Mouse (Mus musculus): ENCODE results near the gene Kbtbd3. TPM values are rescaled to one million over a fixed set of nuclear protein-coding genes. Genes with fewer than 3 reads are reported as not detected.

Gene Kbtbd3
- 1 to 10 TPM; 7.5 to 9.7 (median 9.0) TPM for total RNA-seq (2022)

- peak; percentile 99 for DNase-seq (ENCODE audit: low spot score)
Observed at GRCm38 (mm10) chr9:4309351-4310085, at the start of gene Kbtbd3, which contains the start of gene Aasdhppt. Gene Kbtbd3 (plus strand): TSS chr9:4309833. Gene Aasdhppt (minus strand): TSS chr9:4309471.

DNA sequence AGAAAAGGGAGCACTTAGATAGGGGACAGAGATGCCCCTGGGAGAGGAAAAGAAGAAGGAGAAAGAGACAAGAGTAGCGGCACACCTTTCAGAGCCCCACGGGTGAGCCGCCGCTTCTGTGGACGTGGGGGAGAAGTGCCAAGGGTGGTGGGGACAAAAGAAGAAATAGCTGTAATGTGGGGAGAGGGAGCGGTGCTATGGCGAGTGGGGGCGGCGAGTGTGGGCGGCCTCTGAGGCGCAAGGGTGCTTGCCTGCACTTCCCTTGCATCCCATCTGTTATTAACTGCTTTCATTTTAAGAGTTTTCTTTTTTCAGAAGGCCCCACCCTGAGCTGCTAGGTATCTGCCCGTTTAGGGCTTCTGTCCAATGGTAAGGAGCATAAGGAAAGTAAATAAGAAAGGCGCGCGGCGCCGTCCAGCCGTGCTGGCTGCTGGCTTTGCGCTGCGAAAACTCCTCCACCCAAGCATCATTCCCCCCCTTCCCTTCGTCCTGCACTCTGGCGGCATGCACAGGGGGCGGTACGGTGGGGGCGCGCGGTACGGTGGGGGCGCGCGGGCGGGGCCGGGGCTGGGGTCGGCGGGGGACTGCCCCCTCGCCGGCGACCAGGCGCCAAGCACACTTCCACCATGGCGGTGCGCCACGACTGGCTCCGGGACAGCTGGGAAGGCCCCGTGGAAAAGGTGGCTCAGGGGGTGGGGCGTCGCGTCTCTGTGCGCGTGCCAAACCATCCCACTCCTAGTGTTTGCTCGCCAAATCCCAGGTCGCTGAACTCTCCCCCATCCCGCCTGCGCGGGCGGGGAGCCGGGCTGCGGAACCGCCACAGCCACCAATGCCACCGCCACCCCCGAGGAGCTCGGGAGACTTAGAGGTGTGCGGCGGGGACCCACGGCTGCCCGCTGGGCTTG is 49.5 kb upstream of the Kbtbd3 start:
- DNase-seq (ENCODE audit: low spot score): no peak

DNA sequence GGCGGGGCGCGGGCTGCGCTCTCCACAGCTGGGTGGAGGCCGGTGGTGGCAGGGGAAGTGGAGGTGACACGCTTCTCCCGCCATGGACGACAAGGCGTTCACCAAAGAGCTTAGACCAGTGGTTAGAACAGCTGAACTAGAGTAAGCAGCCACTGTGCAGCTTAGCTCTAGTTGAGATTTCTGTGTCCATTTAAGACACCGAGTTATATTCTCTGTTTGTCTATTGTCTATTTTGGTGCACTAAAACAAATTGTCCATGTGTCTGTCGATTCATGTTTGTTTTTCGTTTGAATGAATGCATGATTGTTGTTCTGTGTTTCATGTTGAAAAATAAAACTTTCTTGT is 48.9 kb upstream of the Kbtbd3 start:
- no peak for DNase-seq (ENCODE audit: low spot score)

GRCm38 (mm10) chr9:4266881-4267280 is 42.8 kb upstream of the Kbtbd3 start:
- DNase-seq (ENCODE audit: low spot score): no peak

GRCm38 (mm10) chr9:4283850-4284249 is 25.8 kb upstream of the Kbtbd3 start:
- DNase-seq (ENCODE audit: low spot score): no peak

- no peak for DNase-seq (ENCODE audit: low spot score)
Observed at GRCm38 (mm10) chr9:4300466-4300865, 9.2 kb upstream of the Kbtbd3 start.

GRCm38 (mm10) chr9:4304867-4305266 is 4.8 kb upstream of the Kbtbd3 start:
- DNase-seq (ENCODE audit: low spot score): no peak

DNA sequence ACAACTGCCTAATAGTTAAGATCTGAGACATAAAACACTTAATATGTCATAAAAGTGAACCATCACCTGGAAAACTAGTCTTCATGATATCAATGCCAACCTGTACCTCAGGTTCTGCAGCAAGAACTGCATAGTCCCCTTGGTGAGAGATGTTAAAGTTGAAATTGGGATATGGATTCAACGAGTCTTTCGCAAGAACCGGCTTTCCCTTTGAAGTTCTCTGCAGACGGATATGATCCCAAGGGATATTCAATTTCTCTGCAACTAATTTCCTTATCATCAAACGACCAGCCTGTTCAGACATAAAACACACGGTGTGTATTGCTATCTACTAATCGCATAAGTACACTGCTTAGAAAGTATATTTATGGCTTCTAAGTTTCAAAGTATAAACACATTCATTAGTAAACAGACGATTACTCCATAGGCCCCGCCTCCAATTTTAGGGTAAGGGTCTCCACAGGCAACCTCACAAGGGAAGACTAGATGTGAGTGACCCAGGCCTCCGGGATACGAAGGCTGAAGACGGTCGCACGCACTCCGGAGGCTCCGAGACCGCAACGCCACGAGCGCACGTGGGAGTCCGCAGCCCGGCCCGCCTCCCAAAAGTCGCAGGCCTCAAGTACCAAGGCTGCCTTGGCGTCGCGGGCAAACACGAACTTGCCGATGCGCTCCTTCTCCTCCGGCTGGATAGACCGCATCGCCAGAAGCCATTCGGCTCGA is 844 bp upstream of the Kbtbd3 start:
- DNase-seq (ENCODE audit: low spot score): no peak

DNA sequence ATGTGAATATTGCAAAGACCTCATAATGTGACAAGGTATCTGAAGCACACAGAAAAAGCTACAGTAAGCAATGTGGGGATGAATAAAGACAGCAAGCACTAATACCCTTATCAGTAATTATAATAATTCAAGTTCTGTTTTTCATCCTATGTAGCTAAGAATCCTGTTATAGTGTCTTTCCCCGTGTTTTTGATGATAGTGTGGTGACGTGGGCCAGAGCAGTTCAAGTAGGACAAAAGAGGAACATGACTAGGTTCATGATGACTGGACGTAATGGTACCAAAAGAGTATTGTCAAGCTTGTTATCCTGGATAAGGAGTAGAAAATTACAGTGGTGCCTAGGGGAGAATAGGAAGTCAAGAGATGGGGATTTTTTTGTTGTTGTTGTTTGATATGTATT is 1.1 kb downstream of the Kbtbd3 start:
- DNase-seq (ENCODE audit: low spot score): no peak

GRCm38 (mm10) chr9:4311162-4311561 is 1.5 kb downstream of the Kbtbd3 start:
- no peak for DNase-seq (ENCODE audit: low spot score)

DNA sequence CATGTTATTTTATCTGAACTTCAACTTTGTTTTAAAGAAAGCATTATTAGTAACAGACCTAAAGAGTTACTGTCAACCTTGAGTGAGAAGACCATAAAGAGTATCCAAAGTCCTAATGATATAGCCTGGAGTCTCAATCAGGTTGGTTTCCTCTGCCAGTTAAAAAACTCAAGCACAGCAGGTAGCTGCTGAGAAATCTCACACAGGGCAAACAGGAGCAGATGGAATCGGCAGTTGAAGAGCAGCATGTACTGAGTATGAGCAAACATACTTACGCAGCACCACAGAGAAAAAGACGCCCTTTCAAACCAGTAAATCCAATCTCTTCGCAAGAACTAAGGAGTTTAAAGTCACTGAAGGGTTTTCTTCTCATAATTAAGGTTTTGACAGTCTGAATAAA is 4.3 kb downstream of the Kbtbd3 start:
- no peak for DNase-seq (ENCODE audit: low spot score)

DNA sequence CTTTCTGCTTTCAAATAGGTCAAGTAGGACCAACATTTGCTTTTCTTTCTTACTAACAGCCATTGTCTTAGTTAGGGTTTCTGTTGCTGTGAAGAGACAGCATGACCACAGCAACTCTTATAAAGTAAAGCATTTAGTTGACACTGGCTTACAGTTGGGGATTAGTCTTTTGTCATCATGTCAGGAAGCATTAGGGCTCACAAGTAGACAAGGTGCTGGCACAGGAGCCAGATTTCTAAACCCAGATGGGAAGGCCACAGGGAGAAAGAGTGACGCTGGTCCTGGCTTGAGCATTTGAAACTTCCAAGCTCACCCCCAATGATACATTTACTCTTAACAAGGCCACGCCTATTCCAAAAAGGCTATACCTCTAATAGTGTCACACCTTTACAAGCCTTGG is 6.1 kb downstream of the Kbtbd3 start:
- no peak for DNase-seq (ENCODE audit: low spot score)

GRCm38 (mm10) chr9:4318939-4319721 is 9.5 kb downstream of the Kbtbd3 start:
- DNase-seq (ENCODE audit: low spot score): no peak

GRCm38 (mm10) chr9:4353163-4353562 is 43.5 kb downstream of the Kbtbd3 start:
- DNase-seq (ENCODE audit: low spot score): no peak

DNA sequence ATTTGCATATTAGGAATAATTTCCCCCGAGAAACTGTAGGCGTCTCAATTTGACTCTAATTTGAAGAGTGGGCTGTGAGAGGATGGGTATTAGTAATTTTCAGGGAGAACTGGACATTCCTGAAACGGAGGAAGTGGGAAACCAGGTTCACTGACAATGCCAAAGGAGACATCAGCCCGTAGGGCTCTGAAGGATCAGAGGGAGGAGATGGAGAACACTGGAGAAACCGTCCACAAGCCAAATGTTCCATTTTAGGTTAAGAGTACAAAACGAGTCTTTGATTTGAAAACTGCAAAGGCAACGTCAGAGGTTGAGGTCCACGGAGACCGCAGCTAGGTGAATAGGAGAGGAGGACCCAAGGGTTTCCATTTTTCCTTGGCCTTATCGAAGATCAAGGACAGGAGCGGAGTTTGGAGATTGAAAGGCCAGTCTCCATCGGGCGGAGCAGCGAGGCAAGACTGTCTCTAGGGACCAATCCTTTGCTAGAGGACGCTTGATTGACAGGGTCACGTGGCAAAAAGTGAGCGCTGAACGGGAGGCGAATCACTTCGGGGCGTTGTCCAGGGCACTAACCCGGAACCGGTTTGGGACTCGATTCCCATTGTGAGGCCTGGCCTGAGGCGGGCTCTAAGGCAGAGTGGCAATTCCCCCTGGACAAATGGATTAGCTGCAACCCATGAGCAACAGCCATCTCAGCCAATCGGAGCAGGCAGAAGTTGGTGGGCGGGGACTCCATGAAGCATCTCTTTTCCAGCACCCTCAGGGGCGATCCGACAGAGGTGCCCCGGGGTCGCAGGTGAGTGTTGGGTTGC is 66.4 kb downstream of the Kbtbd3 start, which contains the start of gene Msantd4:
Msantd4 (plus strand) TSS at position 735 of the 812 bp plus-strand sequence.
- DNase-seq (ENCODE audit: low spot score): peak; percentile 99

- DNase-seq (ENCODE audit: low spot score): no peak
Observed at GRCm38 (mm10) chr9:4376640-4377120, 67.0 kb downstream of the Kbtbd3 start.

Measured in heart, adult 8-10 months (tissue).